Mouse (Mus musculus): ENCODE results near the gene Dazap1.

DNA sequence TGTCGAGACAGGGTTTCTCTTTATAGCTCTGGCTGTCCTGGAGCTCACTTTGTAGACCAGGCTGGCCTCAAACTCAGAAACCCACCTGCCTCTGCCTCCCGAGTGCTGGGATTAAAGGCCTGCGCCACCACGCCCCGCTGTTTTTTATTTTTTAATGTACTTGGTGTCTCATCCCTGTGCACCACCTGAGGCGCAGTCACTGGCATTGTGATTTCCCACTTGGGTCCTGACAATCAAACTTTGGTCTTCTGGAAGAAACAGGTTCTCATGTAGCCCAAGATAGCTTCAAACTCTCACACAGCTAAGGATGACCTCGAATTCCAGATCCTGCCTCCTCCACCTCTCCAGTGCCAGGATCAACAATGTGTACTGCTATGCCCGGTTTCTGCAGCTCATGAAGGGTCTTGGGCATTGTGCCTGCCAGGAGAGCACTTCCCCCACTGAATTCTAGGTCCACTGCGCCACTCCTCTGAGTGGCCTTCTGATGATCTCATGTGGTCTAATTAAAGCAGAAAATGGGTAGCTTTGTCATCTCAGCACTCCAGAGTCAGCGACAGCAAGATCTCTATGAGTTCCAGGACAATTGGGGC lies 1.6 kb downstream of the Dazap1 start:
- no peak for TF ChIP-seq HCFC1 (IDR thresholded peaks at IDR 0.05; ENCODE audit: borderline replicate concordance, insufficient read depth, low read length)
- no peak for TF ChIP-seq MAFK (IDR thresholded peaks at IDR 0.05; ENCODE audit: insufficient read depth, low read depth, low read length)
- no peak for TF ChIP-seq ZC3H11A (IDR thresholded peaks at IDR 0.05; ENCODE audit: borderline replicate concordance, low read depth, low read length)
- TF ChIP-seq CHD2 (IDR thresholded peaks at IDR 0.05; ENCODE audit: low read depth, low read length) = no peak

All from ES-E14 (cell line).